Mouse (Mus musculus): ENCODE results near the gene Ppp3ca. TPM values are rescaled to one million over a fixed set of nuclear protein-coding genes. Genes with fewer than 3 reads are reported as not detected.

Ppp3ca gene
- total RNA-seq (2022), result 100 to 1,000 TPM; 870 to 989 (median 929) TPM

GRCm38 (mm10) chr3:136670110-136670359, at the start of gene Ppp3ca:
TSS of gene Ppp3ca (plus strand) at chr3:136670124.
- DNase-seq (ENCODE audit: low spot score in 2 of 2), result no peak

GRCm38 (mm10) chr3:136640544-136641230, 29.2 kb upstream of the Ppp3ca start:
- DNase-seq (ENCODE audit: low spot score in 2 of 2), result no peak

- no peak for DNase-seq (ENCODE audit: low spot score in 2 of 2)
Measured at GRCm38 (mm10) chr3:136650966-136651365, 19.0 kb upstream of the Ppp3ca start.

- no peak for DNase-seq (ENCODE audit: low spot score in 2 of 2)
Measured at GRCm38 (mm10) chr3:136651496-136651895, 18.4 kb upstream of the Ppp3ca start.

GRCm38 (mm10) chr3:136656460-136657035, 13.4 kb upstream of the Ppp3ca start:
- DNase-seq (ENCODE audit: low spot score in 2 of 2), result no peak

GRCm38 (mm10) chr3:136658681-136659080, 11.2 kb upstream of the Ppp3ca start:
- DNase-seq (ENCODE audit: low spot score in 2 of 2), result no peak

GRCm38 (mm10) chr3:136665119-136665518, 4.8 kb upstream of the Ppp3ca start:
- no peak for DNase-seq (ENCODE audit: low spot score in 2 of 2)

- DNase-seq (ENCODE audit: low spot score in 2 of 2), result peak; percentile 44 to 65
Measured at GRCm38 (mm10) chr3:136668072-136668471, 1.9 kb upstream of the Ppp3ca start.

- DNase-seq (ENCODE audit: low spot score in 2 of 2), result peak; percentile 98 to 100
Measured at GRCm38 (mm10) chr3:136669231-136670109, 454 bp upstream of the Ppp3ca start.

GRCm38 (mm10) chr3:136670360-136671131, 622 bp downstream of the Ppp3ca start:
- DNase-seq (ENCODE audit: low spot score in 2 of 2), result peak; percentile 48 to 60

- DNase-seq (ENCODE audit: low spot score in 2 of 2), result peak; percentile 52 to 85
Measured at GRCm38 (mm10) chr3:136671161-136671939, 1.4 kb downstream of the Ppp3ca start.

- DNase-seq (ENCODE audit: low spot score in 2 of 2), result no peak
Measured at GRCm38 (mm10) chr3:136671940-136672278, 2.0 kb downstream of the Ppp3ca start.

GRCm38 (mm10) chr3:136672870-136673269, 2.9 kb downstream of the Ppp3ca start:
- DNase-seq (ENCODE audit: low spot score in 2 of 2), result no peak

GRCm38 (mm10) chr3:136673363-136673762, 3.4 kb downstream of the Ppp3ca start:
- DNase-seq (ENCODE audit: low spot score in 2 of 2), result no peak

GRCm38 (mm10) chr3:136674486-136674885, 4.6 kb downstream of the Ppp3ca start:
- DNase-seq (ENCODE audit: low spot score in 2 of 2), result no peak

GRCm38 (mm10) chr3:136676991-136677390, 7.1 kb downstream of the Ppp3ca start:
- DNase-seq (ENCODE audit: low spot score in 2 of 2), result no peak

GRCm38 (mm10) chr3:136678386-136678785, 8.5 kb downstream of the Ppp3ca start:
- DNase-seq (ENCODE audit: low spot score in 2 of 2), result no peak

- no peak for DNase-seq (ENCODE audit: low spot score in 2 of 2)
Measured at GRCm38 (mm10) chr3:136679903-136680491, 10.1 kb downstream of the Ppp3ca start.

GRCm38 (mm10) chr3:136682242-136682641, 12.3 kb downstream of the Ppp3ca start:
- no peak for DNase-seq (ENCODE audit: low spot score in 2 of 2)

GRCm38 (mm10) chr3:136684191-136684958, 14.5 kb downstream of the Ppp3ca start:
- DNase-seq (ENCODE audit: low spot score in 2 of 2), result no peak

All from left cerebral cortex, adult 8-10 months (tissue).